Comparison of ENCODE assay signal across 18 mouse cellular contexts in genomic region chr11:28639081-28639480, GRCm38 (mm10).
DNase-seq lines count a peak whose midpoint lies in the region; ATAC-seq lines count a peak whose summit lies in the region.
"Had no signal": no experiment of that assay in that cellular context is flagged by ENCODE, and none has a peak within 500 bp of the region (broad histone marks: within the 10 kb centered on the region; RNA-seq: fewer than 3 reads in every experiment).

No protein-coding gene starts in this region.

- ATAC-seq in frontal cortex, adult (ENCODE audit: low TSS enrichment), result peak; percentile 79
- ATAC-seq: activated CD4-positive, CD25-positive, alpha-beta regulatory T cell, adult 4 months; CD4-positive, CD25-positive, alpha-beta regulatory T cell, adult 4 months; Patski had no signal

- no peak for DNase-seq in frontal cortex, postnatal 14 days (ENCODE audit: low spot score in 2 of 2)
- peak; percentile 13 for DNase-seq in brain, adult 2 months (ENCODE audit: low read depth, low spot score)
- DNase-seq in kidney, postnatal 25 days, result no peak
- DNase-seq: adrenal gland, adult 2 months; adrenal gland, adult 8-10 months; adrenal gland, postnatal 10 days; adrenal gland, postnatal 14 days; adrenal gland, postnatal 25 days; adrenal gland, postnatal 36 days; B cell, adult 2 months; cerebellum, adult 11 months; cerebellum, adult 11-12 months; cerebellum, adult 18-20 months; cerebellum, adult 2 months had no signal
